Mouse (Mus musculus) neural tube, embryonic 11.5 days (tissue): Measurements from ENCODE around the gene Pi4k2a. TPM values are rescaled to one million over a fixed set of nuclear protein-coding genes. Genes with fewer than 3 reads are reported as not detected.
A peak's percentile ranks its signal among the peaks of the same experiment; 100 is the strongest.

Experiments
- ATAC-seq: fragments of 200-750 bp; cut with Nextera tagmentation; 2 replicates; pipeline ENCODE4 v1.8.0; 2017; ENCODE audit warnings: moderate number of reproducible peaks, mild to moderate bottlenecking, moderate TSS enrichment, moderate library complexity; ENCODE audit not compliant: insufficient read depth, low FRiP score, low TSS enrichment
- DNase-seq: peaks from one replicate; pipeline ENCODE4 v3.0.0-alpha.2; 2015; ENCODE audit warnings: low spot score
- H3K27ac ChIP-seq: fragments of 300-500 bp; sonication (generic); 2 replicates; pipeline ENCODE4 v1.5.1; 2014; ENCODE audit warnings: low read depth, mild to moderate bottlenecking, low read length
- H3K27me3 ChIP-seq: fragments of 300-500 bp; sonication (generic); 2 replicates; pipeline ENCODE4 v1.6.1; 2014; ENCODE audit warnings: mild to moderate bottlenecking, low read length, mixed read lengths; ENCODE audit not compliant: control insufficient read depth, insufficient read depth
- H3K36me3 ChIP-seq: fragments of 300-500 bp; sonication (generic); 2 replicates; pipeline ENCODE4 v1.6.1; 2014; ENCODE audit warnings: mild to moderate bottlenecking, low read length, moderate library complexity, mixed read lengths; ENCODE audit not compliant: control insufficient read depth, insufficient read depth
- H3K4me1 ChIP-seq: fragments of 300-500 bp; sonication (generic); 2 replicates; pipeline ENCODE4 v1.6.1; 2014; ENCODE audit warnings: low read length, mixed read lengths; ENCODE audit not compliant: control insufficient read depth, insufficient read depth
- H3K4me2 ChIP-seq: fragments of 300-500 bp; sonication (generic); 2 replicates; pipeline ENCODE4 v1.6.1; 2014; ENCODE audit warnings: low read depth, mild to moderate bottlenecking, moderate library complexity
- H3K4me3 ChIP-seq: fragments of 300-500 bp; sonication (generic); 2 replicates; pipeline ENCODE4 v1.5.1; 2014; ENCODE audit warnings: low read depth, low read length
- H3K9ac ChIP-seq: fragments of 300-500 bp; sonication (generic); 2 replicates; pipeline ENCODE4 v1.6.1; 2014; ENCODE audit warnings: mild to moderate bottlenecking, low read length
- H3K9me3 ChIP-seq: fragments of 300-500 bp; sonication (generic); 2 replicates; pipeline ENCODE4 v1.6.1; 2016; ENCODE audit warnings: low read length; ENCODE audit not compliant: control insufficient read depth
- WGBS: fragments of 180-500 bp; shearing (Covaris S2); extraction: QIAGEN DNeasy Blood & Tissue Kit; methylation state at CpG from one replicate; pipeline ENCODE4 v1.1.7; 2014; 5-methylcytosine and 5-hydroxymethylcytosine counted together
- polyA plus RNA-seq: library from polyadenylated mRNA; unstranded; fragments of >200 nt; fragmentation: Nextera tagmentation; extraction: Ambion mirVana; gene quantifications from 2 replicates; pipeline ENCODE4 v1.2.1, GENCODE M21; 2014

Pi4k2a gene
- 28.9 and 29.6 TPM in 2 replicates for polyA plus RNA-seq

DNA sequence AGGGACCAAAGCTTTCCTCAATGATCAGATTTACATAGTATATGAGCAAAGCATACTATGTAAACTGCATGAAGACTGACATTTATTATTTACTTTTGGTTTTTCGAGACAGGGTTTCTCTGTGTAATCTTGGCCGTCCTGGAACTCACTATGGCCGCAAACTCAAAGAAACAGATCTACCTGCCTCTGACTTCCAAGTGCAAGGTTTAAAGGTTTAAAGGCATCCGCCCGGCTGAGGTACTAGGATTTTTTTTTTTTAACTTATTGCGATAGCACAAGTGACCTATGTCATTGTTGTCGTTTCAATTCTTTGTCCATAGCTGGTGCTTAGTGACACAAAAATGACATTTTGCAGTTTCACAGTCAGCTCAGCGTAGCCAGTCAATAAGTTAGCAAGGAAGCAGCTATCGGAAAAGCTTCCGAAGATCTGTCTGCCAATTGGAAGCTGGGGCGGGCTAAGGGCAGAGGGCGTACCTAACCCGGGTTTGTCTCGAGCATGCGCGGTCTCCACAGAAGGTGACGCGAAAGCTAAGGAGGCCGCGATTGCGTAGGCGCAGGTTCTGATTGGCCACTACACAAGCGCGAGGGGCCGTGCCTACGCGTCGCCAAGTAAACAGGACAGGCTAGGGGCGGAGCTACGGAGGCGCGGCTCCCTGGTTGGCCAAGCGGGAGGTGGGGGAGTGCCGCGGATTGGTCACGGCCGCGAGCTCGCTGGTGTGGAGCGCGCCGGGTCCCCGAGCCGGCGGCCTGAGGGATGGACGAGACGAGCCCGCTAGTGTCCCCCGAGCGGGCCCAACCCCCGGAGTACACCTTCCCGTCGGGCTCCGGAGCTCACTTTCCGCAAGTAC is at the start of gene Pi4k2a:
Gene Pi4k2a, plus strand, starts transcription at position 723 of the 848 bp plus-strand sequence.
- 1% methylated on average over 53 of the region's 55 CpGs for WGBS
- DNase-seq (peak; percentile 99), ATAC-seq (peak; percentile 97)
- Histone ChIP-seq H3K36me3 (no peaks in the 10 kb centered on the region), H3K4me2 (peak within 1 kb of the TSS; percentile 86), H3K9ac (peak within 1 kb of the TSS; percentile 88), H3K4me1 (peaks cover 10% of the 10 kb centered on the region; the same call in 1 of the 2 replicates), H3K4me3 (peak within 1 kb of the TSS; percentile 93), H3K27ac (peak within 1 kb of the TSS; percentile 80), H3K27me3 (no peaks in the 10 kb centered on the region), H3K9me3 (no peaks in the 10 kb centered on the region)

DNA sequence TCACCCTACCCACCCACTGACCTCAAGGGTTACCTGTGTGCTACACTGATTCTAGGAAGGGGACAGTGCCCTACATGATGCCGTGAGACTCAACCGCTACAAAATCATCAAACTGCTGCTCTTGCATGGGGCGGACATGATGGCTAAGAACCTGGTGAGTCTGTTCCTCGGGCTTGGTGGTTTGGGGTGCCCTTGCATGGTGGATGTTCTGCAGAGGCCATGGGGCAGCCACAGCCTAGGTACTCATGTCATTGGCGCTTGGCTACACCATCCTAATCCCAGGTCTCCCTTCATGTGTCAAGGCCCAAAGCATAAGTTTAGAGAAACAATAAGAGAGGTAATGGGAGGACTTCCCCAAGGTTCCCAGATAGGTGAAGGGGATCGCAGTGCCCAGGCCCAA is 46.3 kb upstream of the Pi4k2a start:
- ATAC-seq (no peak), DNase-seq (no peak)
- Histone ChIP-seq H3K4me3 (no peak overlapping the region), H3K27ac (no peak overlapping the region), H3K9me3 (no peaks in the 10 kb centered on the region), H3K4me2 (no peak overlapping the region), H3K27me3 (no peaks in the 10 kb centered on the region), H3K9ac (no peak overlapping the region), H3K36me3 (no peaks in the 10 kb centered on the region), H3K4me1 (peaks cover 4% of the 10 kb centered on the region; the same call in 1 of the 2 replicates)
- WGBS = 94% methylated on average over 6 of the region's 6 CpGs

DNA sequence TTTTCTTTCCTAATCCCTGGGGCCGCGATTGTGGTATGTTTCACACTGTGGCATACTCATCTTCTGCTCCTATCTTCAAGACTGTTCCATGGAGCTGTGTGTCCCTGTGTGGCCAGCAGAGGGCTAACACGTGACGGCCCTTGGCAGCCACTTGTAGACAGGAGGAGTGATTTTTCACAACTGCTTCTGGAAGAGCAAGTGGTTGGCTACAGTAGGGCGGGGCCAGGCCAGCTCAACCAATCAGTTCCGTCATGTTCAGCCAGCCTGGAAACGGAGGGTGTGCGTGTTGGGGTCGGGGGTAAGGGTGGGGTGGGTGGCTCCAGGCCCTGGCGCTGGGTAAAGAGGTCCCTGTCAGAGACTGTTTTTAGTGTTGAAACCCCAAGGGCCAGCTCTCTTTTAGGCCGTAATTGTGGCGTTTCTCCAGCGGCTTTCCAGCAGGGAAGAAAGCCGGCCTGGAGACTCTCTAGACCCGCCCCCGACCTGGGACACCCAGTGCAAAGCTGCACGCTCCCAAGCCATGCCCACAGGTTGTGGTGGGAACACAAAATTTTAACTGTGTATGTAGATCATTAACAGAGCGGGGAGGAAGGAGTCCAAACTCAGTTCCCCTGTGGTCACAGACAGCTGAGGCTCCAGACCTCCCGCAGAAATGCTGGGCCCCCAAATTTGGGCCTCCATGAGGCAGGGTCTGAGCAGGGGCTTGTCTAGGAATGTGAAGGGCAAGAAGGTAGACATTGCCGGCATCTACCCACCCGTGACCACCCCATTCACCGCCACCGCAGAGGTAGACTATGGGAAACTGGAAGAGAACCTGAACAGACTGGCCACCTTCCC is 44.8 kb upstream of the Pi4k2a start, which contains the start of gene Hoga1:
Gene Hoga1, plus strand, starts transcription at position 342 of the 834 bp plus-strand sequence.
- Histone ChIP-seq H3K27me3 (no peaks in the 10 kb centered on the region), H3K9ac (peak within 1 kb of the TSS; percentile 26; the same call in 1 of the 2 replicates), H3K4me3 (peak within 1 kb of the TSS; percentile 23), H3K9me3 (no peaks in the 10 kb centered on the region), H3K27ac (no peak within 1 kb of the TSS), H3K36me3 (no peaks in the 10 kb centered on the region), H3K4me1 (peaks cover 4% of the 10 kb centered on the region; the same call in 1 of the 2 replicates), H3K4me2 (peak within 1 kb of the TSS; percentile 46)
- ATAC-seq (peak; percentile 79), DNase-seq (peak; percentile 81)
- 26% methylated on average over 23 of the region's 23 CpGs for WGBS

DNA sequence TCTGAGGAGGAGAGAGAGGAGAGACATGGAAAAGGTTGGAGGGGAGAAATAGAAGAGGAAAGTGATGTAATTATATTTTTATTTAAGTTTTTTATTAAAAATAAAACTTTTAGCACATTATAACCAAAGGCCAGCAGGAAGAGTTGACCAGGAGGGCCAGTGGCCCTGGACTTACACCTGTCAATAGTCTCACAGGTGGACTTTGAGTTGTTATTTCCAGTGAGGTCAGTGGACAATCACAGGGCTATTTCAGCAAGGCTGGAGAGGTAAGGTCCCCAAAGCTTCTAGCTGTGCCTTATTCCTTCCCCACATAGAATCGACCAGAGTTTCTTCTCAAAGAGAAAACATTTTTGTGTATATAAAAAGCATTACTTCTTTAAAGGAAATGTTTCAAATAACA is 40.0 kb upstream of the Pi4k2a start:
- Histone ChIP-seq H3K9ac (no peak overlapping the region), H3K4me3 (no peak overlapping the region), H3K4me2 (no peak overlapping the region), H3K4me1 (peaks cover 4% of the 10 kb centered on the region; the same call in 1 of the 2 replicates), H3K9me3 (no peaks in the 10 kb centered on the region), H3K27ac (no peak overlapping the region), H3K27me3 (no peaks in the 10 kb centered on the region), H3K36me3 (no peaks in the 10 kb centered on the region)
- no peak for ATAC-seq
- WGBS = 78% methylated on average over 1 of the region's 1 CpGs
- DNase-seq = no peak

DNA sequence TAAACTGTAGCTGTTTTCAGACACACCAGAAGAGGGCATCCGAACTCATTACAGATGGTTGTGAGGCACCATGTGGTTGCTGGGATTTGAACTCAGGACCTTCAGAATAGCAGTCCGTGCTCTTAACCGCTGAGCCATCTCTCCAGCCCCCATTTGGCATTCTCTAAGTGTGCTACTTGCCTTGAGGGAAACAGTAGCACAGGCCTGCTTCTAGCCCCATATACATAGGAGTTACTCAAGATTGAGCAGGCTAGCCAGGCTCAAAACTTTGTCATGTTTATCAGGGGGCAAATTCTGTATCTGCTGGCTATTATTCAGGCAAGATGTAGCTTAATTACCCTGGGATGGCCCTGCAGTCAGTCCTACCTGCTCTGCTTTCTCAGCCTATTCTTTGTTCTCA is 38.9 kb upstream of the Pi4k2a start:
- no peaks in the 10 kb centered on the region for H3K27me3 ChIP-seq
- DNase-seq (no peak), ATAC-seq (no peak)
- no peaks in the 10 kb centered on the region for H3K36me3 ChIP-seq
- H3K9me3 ChIP-seq = no peaks in the 10 kb centered on the region
- H3K4me2 ChIP-seq = no peak overlapping the region
- no peaks in the 10 kb centered on the region for H3K4me1 ChIP-seq
- 90% methylated on average over 3 of the region's 3 CpGs for WGBS
- no peak overlapping the region for H3K9ac ChIP-seq
- H3K4me3 ChIP-seq = no peak overlapping the region
- H3K27ac ChIP-seq = no peak overlapping the region

DNA sequence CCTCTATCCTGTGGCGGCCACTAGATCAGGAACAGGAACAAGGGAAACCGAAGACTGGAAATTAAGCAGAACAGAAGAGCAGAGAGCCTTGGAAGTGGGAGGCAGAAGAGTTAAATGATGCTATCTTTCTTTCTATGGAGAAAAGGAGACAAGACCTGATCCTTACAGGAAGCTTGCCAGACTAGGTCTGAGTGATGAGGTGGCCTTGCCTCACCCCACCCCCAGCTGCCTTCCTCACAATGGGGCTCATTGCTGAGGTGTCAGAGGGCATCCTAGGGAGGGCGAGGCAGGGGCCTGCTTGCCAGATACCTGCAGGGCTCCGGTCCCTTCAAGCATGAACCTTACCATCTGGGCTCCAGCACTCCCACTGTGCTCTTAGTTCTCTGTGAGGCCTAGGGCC is 38.3 kb upstream of the Pi4k2a start, which contains the start of gene 4933411K16Rik:
Gene 4933411K16Rik, plus strand, starts transcription at position 301 of the 400 bp plus-strand sequence.
- Histone ChIP-seq H3K27me3 (no peaks in the 10 kb centered on the region), H3K4me2 (no peak within 1 kb of the TSS), H3K9ac (no peak within 1 kb of the TSS), H3K4me3 (no peak within 1 kb of the TSS), H3K36me3 (no peaks in the 10 kb centered on the region), H3K27ac (no peak within 1 kb of the TSS), H3K9me3 (no peaks in the 10 kb centered on the region), H3K4me1 (no peaks in the 10 kb centered on the region)
- DNase-seq (no peak), ATAC-seq (no peak)
- 80% methylated on average over 4 of the region's 4 CpGs for WGBS

DNA sequence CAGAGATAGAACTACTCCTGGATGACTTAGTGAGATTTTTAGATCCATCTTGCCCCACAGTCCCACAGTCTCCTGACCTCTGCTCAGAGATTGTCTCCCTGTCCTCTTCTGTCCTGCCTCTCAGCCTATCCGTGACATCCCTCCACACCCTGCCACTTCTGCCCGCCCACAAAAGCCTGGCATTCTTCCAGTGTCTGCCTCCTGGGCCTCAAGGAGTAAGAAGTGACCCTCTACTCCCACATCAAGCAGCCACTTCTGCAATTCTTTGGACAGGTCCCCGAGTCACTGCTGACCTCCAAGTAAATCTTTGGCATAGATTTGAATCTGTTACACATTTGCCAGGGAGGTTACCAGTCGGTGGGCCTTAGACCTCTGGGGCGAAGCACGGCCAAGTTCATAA is 36.0 kb upstream of the Pi4k2a start:
- H3K9ac ChIP-seq = no peak overlapping the region
- DNase-seq = no peak
- no peaks in the 10 kb centered on the region for H3K9me3 ChIP-seq
- H3K36me3 ChIP-seq = no peaks in the 10 kb centered on the region
- no peak for ATAC-seq
- no peaks in the 10 kb centered on the region for H3K4me1 ChIP-seq
- no peaks in the 10 kb centered on the region for H3K27me3 ChIP-seq
- WGBS = 81% methylated on average over 6 of the region's 6 CpGs
- no peak overlapping the region for H3K4me2 ChIP-seq
- H3K4me3 ChIP-seq = no peak overlapping the region
- no peak overlapping the region for H3K27ac ChIP-seq

DNA sequence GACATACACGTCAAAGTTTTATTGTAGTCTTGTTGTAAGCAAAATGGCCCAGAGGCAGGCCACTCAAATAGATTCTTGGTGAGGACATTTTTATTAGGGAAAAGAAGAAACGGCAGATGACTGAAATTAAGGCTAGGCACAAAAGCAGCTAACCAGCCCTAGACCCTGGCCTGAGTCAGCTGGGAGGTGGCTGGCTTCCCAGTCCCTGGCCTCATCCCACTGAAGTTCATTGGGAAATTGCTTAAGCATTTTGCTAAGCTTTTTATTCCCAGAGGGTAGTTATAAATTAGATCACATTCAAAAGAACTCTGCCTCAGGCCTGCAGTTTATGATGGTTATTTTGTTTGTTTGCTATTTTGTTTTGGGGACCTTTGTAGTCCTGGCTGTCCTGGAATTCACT is 34.4 kb upstream of the Pi4k2a start:
- no peaks in the 10 kb centered on the region for H3K36me3 ChIP-seq
- H3K9me3 ChIP-seq = no peaks in the 10 kb centered on the region
- no peak overlapping the region for H3K27ac ChIP-seq
- no peak overlapping the region for H3K4me3 ChIP-seq
- H3K4me1 ChIP-seq = no peaks in the 10 kb centered on the region
- no peak overlapping the region for H3K4me2 ChIP-seq
- H3K27me3 ChIP-seq = no peaks in the 10 kb centered on the region
- 77% methylated on average over 2 of the region's 2 CpGs for WGBS
- H3K9ac ChIP-seq = no peak overlapping the region
- no peak for DNase-seq
- no peak for ATAC-seq
